Mouse (Mus musculus) bone marrow, adult 2 months (tissue): ENCODE measurements around the gene Zfp354b.

Experiments
- CTCF ChIP-seq: fragments of 200-500 bp; IDR thresholded peaks from 2 replicates; pipeline ENCODE4 v1.5.1; 2011; ENCODE audit warnings: low read length, control low read depth; ENCODE audit not compliant: control insufficient read depth, insufficient read depth
- POLR2A ChIP-seq: fragments of 200-500 bp; IDR thresholded peaks from 2 replicates; pipeline ENCODE4 v1.6.1; 2011; ENCODE audit warnings: low read depth, mild to moderate bottlenecking, control low read depth, low read length, borderline replicate concordance; ENCODE audit not compliant: control insufficient read depth

DNA sequence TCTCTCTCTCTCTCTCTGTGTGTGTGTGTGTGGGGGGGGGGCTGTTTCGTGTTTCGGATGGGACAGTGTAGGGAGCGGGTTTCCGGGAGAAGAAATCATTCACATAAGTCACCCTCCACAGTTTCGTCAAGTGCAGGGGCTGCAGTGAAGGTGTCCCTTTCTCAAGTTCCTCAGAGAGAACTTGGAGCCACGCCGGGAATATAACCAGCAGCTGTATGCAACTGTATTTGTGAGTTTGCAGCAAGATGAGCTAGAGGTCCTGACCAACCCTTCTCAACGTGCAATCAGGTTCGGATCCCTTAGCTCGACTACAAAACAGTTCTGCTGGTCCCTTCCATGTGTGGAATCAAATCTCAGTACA, 44.5 kb downstream of the Zfp354b start:
- TF ChIP-seq CTCF (no peak), POLR2A (no peak)
